Mouse (Mus musculus) A20 (cell line): ENCODE results near the gene Trdn.

Experiments
- DNase-seq: peaks from one replicate; pipeline ENCODE4 v3.0.0-alpha.2; 2011; ENCODE audit warnings: low read depth, low spot score

The Trdn gene

DNA sequence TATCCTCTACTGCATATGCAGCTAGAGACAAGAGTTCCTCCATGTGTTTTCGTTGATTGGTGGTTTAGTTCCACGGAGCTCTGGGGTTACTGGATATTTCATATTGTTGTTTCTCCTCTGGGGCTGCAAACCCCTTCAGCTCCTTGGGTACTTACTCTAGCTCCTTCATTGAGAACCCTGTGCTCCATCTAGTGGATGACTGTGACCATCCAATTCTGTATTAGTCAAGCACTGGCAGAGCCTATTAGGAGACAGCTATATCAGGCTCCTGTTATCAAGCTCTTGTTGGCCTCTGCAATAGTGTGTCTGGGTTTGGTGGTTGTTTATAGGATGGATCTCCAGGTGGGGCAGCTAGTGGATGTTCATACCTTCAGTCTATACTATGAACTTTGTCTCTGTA is 290.2 kb downstream of the Trdn start:
- no peak for DNase-seq

DNA sequence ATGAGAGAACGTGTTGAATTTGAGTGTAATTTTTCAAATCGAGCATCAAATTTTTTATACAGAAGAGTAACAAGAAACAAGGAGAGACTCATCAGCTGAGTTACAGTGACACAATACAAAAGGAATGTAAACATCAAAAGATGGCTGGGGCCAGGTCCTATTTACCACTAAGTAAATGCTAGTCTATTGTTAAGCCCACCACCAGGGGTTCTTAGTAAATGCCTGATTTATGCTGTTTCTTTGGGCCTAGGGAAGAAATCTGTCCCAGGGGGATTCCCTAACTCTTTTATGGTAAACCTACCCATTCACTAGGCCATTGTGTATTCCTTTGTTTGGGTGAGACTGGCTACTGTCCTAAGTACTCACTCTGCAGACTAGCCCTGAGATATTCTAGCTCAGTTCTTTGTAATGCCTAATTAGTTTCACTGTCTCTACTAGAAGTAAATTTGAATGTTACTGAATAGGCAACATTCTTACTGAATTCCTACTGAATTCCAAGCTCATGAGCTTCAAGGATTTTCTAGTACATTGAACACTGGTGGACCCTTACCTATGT is 295.2 kb downstream of the Trdn start:
- DNase-seq: no peak
